Mouse (Mus musculus): ENCODE data around the gene Clk3. TPM values are rescaled to one million over a fixed set of nuclear protein-coding genes. Genes with fewer than 3 reads are reported as not detected.

Gene Clk3
- total and polyA plus RNA-seq, 2 experiments from 2014 or later: 61.7 to 105 TPM

GRCm38 (mm10) chr9:57807174-57807651 is 41.6 kb upstream of the Clk3 start:
- ATAC-seq (no peak), DNase-seq (no peak)
- Histone ChIP-seq H3K9ac (no peak overlapping the region), H3K27me3 (ENCODE audit: insufficient read depth, low read length) (no peaks in the 10 kb centered on the region), H3K27ac (ENCODE audit: low read depth, low read length) (no peak overlapping the region), H3K4me3 (ENCODE audit: low read depth, low read length) (no peak overlapping the region), H3K9me3 (ENCODE audit: low read length) (no peaks in the 10 kb centered on the region), H3K36me3 (ENCODE audit: insufficient read depth) (0 out of 2 replicates have a peak, but pooled peaks cover 4% of the 10 kb centered on the region), H3K4me2 (ENCODE audit: low read depth) (no peak overlapping the region), H3K4me1 (ENCODE audit: insufficient read depth) (peaks cover 2% of the 10 kb centered on the region; the same call in 1 of the 2 replicates)
- WGBS: 66% methylated on average over 4 of the region's 4 CpGs
- TF ChIP-seq CTCF (IDR thresholded peaks at IDR 0.05; ENCODE audit: low read depth): no peak

- Histone ChIP-seq H3K36me3 (ENCODE audit: insufficient read depth) (0 out of 2 replicates have a peak, but pooled peaks cover 4% of the 10 kb centered on the region), H3K27ac (ENCODE audit: low read depth, low read length) (no peak overlapping the region), H3K4me3 (ENCODE audit: low read depth, low read length) (no peak overlapping the region), H3K9me3 (ENCODE audit: low read length) (no peaks in the 10 kb centered on the region), H3K4me1 (ENCODE audit: insufficient read depth) (no peaks in the 10 kb centered on the region), H3K4me2 (ENCODE audit: low read depth) (no peak overlapping the region), H3K9ac (no peak overlapping the region), H3K27me3 (ENCODE audit: insufficient read depth, low read length) (no peaks in the 10 kb centered on the region)
- TF ChIP-seq CTCF (IDR thresholded peaks at IDR 0.05; ENCODE audit: low read depth): no peak
- WGBS: 80% methylated on average over 1 of the region's 1 CpGs
- DNase-seq: no peak
- no peak for ATAC-seq
Observed at GRCm38 (mm10) chr9:57806066-57806481, 40.4 kb upstream of the Clk3 start.

DNA sequence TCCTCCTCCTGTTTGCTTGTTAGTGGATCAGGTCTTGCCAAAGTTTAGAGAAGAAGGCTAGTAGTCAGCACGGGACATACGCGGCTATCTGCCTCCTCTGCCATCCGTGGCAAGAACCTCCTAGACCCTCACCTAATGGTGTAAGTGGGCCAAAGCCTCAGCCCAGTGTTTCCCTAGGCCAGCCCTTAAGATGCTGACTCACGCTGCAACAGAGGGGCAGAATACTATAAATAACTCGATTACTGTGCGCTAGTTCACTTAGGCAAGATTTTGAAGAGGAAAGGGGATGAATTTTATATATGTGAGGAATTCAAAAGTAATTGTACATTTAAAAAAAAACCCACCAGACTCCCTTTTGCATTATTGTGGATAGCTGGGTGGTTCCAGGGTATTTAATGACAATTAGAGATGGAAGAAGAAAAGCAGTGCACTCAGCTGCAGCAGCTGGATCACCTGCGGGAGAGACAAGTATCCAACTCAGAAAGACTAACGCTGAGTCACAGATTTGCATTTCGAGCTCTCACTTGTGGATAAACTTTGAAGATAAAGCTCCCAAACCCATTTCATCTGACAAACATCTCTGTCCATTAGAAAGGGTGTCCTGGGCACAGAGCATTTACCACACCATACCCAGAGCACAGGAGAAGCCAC is 39.6 kb upstream of the Clk3 start:
- no peaks in the 10 kb centered on the region for H3K27me3 ChIP-seq (ENCODE audit: insufficient read depth, low read length)
- no peak overlapping the region for H3K9ac ChIP-seq
- H3K4me1 ChIP-seq (ENCODE audit: insufficient read depth): no peaks in the 10 kb centered on the region
- no peak overlapping the region for H3K4me2 ChIP-seq (ENCODE audit: low read depth)
- 77% methylated on average over 10 of the region's 10 CpGs for WGBS
- H3K9me3 ChIP-seq (ENCODE audit: low read length): no peaks in the 10 kb centered on the region
- no peak overlapping the region for H3K4me3 ChIP-seq (ENCODE audit: low read depth, low read length)
- H3K27ac ChIP-seq (ENCODE audit: low read depth, low read length): no peak overlapping the region
- no peak for TF ChIP-seq CTCF (IDR thresholded peaks at IDR 0.05; ENCODE audit: low read depth)
- 0 out of 2 replicates have a peak, but pooled peaks cover 4% of the 10 kb centered on the region for H3K36me3 ChIP-seq (ENCODE audit: insufficient read depth)
- no peak for ATAC-seq
- no peak for DNase-seq

DNA sequence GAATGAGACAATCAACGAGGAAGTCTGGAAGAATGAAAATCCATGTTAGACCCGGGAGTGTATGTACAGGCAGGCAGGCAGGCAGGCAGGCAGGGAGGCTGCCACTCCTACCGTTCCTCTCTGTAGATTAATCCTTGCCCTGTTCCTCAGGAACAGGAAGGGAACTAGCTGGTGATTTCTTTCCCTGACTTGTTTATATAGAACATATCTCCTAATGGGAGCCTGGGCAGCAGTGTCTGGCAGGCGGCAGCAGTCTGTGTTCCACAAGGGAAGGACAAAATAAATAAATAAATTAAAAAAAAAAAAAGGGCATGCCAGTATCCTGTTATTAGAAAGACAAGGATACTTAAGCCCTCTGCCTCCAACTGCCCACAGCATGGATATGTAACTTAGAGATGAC is 38.2 kb upstream of the Clk3 start:
- DNase-seq: no peak
- H3K36me3 ChIP-seq (ENCODE audit: insufficient read depth): no peaks in the 10 kb centered on the region
- no peak for ATAC-seq
- TF ChIP-seq CTCF (IDR thresholded peaks at IDR 0.05; ENCODE audit: low read depth): no peak
- no peaks in the 10 kb centered on the region for H3K9me3 ChIP-seq (ENCODE audit: low read length)
- H3K4me3 ChIP-seq (ENCODE audit: low read depth, low read length): no peak overlapping the region
- no peaks in the 10 kb centered on the region for H3K27me3 ChIP-seq (ENCODE audit: insufficient read depth, low read length)
- no peak overlapping the region for H3K4me2 ChIP-seq (ENCODE audit: low read depth)
- WGBS: 21% methylated on average over 4 of the region's 4 CpGs
- H3K27ac ChIP-seq (ENCODE audit: low read depth, low read length): no peak overlapping the region
- H3K4me1 ChIP-seq (ENCODE audit: insufficient read depth): no peaks in the 10 kb centered on the region
- no peak overlapping the region for H3K9ac ChIP-seq

DNA sequence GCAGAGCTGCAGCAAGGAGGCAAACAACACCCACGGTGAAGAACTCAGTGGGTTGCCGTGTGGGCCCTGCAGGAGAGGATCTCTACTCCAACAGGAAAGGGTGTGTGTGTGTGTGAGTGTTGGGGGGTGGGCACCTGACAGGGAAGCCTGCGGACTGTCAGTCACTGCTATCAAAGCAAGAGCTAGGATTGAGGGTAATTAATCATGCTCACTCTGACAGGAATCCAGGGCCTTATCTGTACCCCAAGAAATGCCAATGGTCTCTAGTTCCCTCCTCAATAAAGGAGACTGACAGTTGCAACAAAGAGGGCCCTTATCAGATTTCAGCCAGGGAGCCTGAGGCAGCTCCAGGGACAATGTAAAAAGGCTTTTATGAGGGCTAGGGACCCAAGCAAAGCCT is 37.4 kb upstream of the Clk3 start:
- H3K27ac ChIP-seq (ENCODE audit: low read depth, low read length): no peak overlapping the region
- no peak for ATAC-seq
- no peak for DNase-seq
- H3K4me3 ChIP-seq (ENCODE audit: low read depth, low read length): no peak overlapping the region
- peaks cover 5% of the 10 kb centered on the region; the same call in 1 of the 2 replicates for H3K36me3 ChIP-seq (ENCODE audit: insufficient read depth)
- WGBS: 25% methylated on average over 3 of the region's 3 CpGs
- no peak overlapping the region for H3K4me2 ChIP-seq (ENCODE audit: low read depth)
- H3K9ac ChIP-seq: no peak overlapping the region
- H3K27me3 ChIP-seq (ENCODE audit: insufficient read depth, low read length): no peaks in the 10 kb centered on the region
- no peak for TF ChIP-seq CTCF (IDR thresholded peaks at IDR 0.05; ENCODE audit: low read depth)
- H3K4me1 ChIP-seq (ENCODE audit: insufficient read depth): no peaks in the 10 kb centered on the region
- no peaks in the 10 kb centered on the region for H3K9me3 ChIP-seq (ENCODE audit: low read length)

- DNase-seq: no peak
- no peak for ATAC-seq
- H3K27ac ChIP-seq (ENCODE audit: low read depth, low read length): no peak overlapping the region
- no peak overlapping the region for H3K4me3 ChIP-seq (ENCODE audit: low read depth, low read length)
- H3K36me3 ChIP-seq (ENCODE audit: insufficient read depth): peaks cover 27% of the 10 kb centered on the region
- H3K9ac ChIP-seq: no peak overlapping the region
- WGBS: 92% methylated on average over 9 of the region's 9 CpGs
- no peaks in the 10 kb centered on the region for H3K9me3 ChIP-seq (ENCODE audit: low read length)
- H3K27me3 ChIP-seq (ENCODE audit: insufficient read depth, low read length): no peaks in the 10 kb centered on the region
- H3K4me1 ChIP-seq (ENCODE audit: insufficient read depth): no peaks in the 10 kb centered on the region
- H3K4me2 ChIP-seq (ENCODE audit: low read depth): no peak overlapping the region
- TF ChIP-seq CTCF (IDR thresholded peaks at IDR 0.05; ENCODE audit: low read depth): no peak
Observed at GRCm38 (mm10) chr9:57800325-57800975, 34.8 kb upstream of the Clk3 start.

- H3K9ac ChIP-seq: no peak overlapping the region
Observed at GRCm38 (mm10) chr9:57798725-57799253, 33.1 kb upstream of the Clk3 start.

More at GRCm38 (mm10) chr9:57798725-57799253, 33.1 kb upstream of the Clk3 start:
- Histone ChIP-seq H3K9me3 (ENCODE audit: low read length) (no peaks in the 10 kb centered on the region), H3K27me3 (ENCODE audit: insufficient read depth, low read length) (no peaks in the 10 kb centered on the region), H3K4me3 (ENCODE audit: low read depth, low read length) (no peak overlapping the region), H3K4me2 (ENCODE audit: low read depth) (no peak overlapping the region), H3K4me1 (ENCODE audit: insufficient read depth) (no peaks in the 10 kb centered on the region), H3K36me3 (ENCODE audit: insufficient read depth) (peaks cover 36% of the 10 kb centered on the region), H3K27ac (ENCODE audit: low read depth, low read length) (no peak overlapping the region)
- no peak for TF ChIP-seq CTCF (IDR thresholded peaks at IDR 0.05; ENCODE audit: low read depth)
- ATAC-seq (no peak), DNase-seq (no peak)
- 15% methylated on average over 10 of the region's 10 CpGs for WGBS
